Mouse (Mus musculus) forebrain, embryonic 11.5 days (tissue): Measurements from ENCODE around the gene Nell1. TPM values are rescaled to one million over a fixed set of nuclear protein-coding genes. Genes with fewer than 3 reads are reported as not detected.
A peak's percentile ranks its signal among the peaks of the same experiment; 100 is the strongest.
"Not testable (repeated sequence)": the region's sequence is repeated elsewhere in the genome, so short reads cannot be mapped to it uniquely, and the experiment has no call there.

ENCODE experiments used
- ATAC-seq: fragments of 200-750 bp; cut with Nextera tagmentation; replicated peaks from 2 replicates; pipeline ENCODE4 v1.8.0; 2017; ENCODE audit warnings: moderate TSS enrichment; ENCODE audit not compliant: low FRiP score
- DNase-seq: peaks from one replicate; pipeline ENCODE4 v3.0.0-alpha.2; 2017; ENCODE audit warnings: low spot score
- H3K27ac ChIP-seq: fragments of 300-500 bp; sonication (generic); 2 replicates; pipeline ENCODE4 v1.5.1; 2014; ENCODE audit warnings: low read depth, low read length
- H3K27me3 ChIP-seq: fragments of 300-500 bp; sonication (generic); 2 replicates; pipeline ENCODE4 v1.6.1; 2014; ENCODE audit warnings: mild to moderate bottlenecking, low read length, mixed read lengths; ENCODE audit not compliant: control insufficient read depth, insufficient read depth
- H3K36me3 ChIP-seq: fragments of 300-500 bp; sonication (generic); 2 replicates; pipeline ENCODE4 v1.6.1; 2014; ENCODE audit warnings: mild to moderate bottlenecking, low read length, moderate library complexity, mixed read lengths; ENCODE audit not compliant: control insufficient read depth, insufficient read depth
- H3K4me1 ChIP-seq: fragments of 300-500 bp; sonication (generic); replicated peaks from 2 replicates; pipeline ENCODE4 v1.6.1; 2014; ENCODE audit warnings: low read length, mixed read lengths; ENCODE audit not compliant: control insufficient read depth, insufficient read depth
- H3K4me2 ChIP-seq: fragments of 300-500 bp; sonication (generic); 2 replicates; pipeline ENCODE4 v1.6.1; 2014; ENCODE audit warnings: low read depth, mild to moderate bottlenecking, low read length, moderate library complexity, mixed read lengths; ENCODE audit not compliant: severe bottlenecking
- H3K4me3 ChIP-seq: fragments of 300-500 bp; sonication (generic); 2 replicates; pipeline ENCODE4 v1.5.1; 2014; ENCODE audit warnings: low read depth, low read length
- H3K9ac ChIP-seq: fragments of 300-500 bp; sonication (generic); 2 replicates; pipeline ENCODE4 v1.6.1; 2014; ENCODE audit warnings: low read length
- H3K9me3 ChIP-seq: fragments of 300-500 bp; sonication (generic); 2 replicates; pipeline ENCODE4 v1.6.1; 2016; ENCODE audit warnings: low read length, mixed read lengths; ENCODE audit not compliant: control insufficient read depth
- WGBS: fragments of 180-500 bp; shearing (Covaris S2); extraction: QIAGEN DNeasy Blood & Tissue Kit; methylation state at CpG from one replicate; pipeline ENCODE4 v1.1.7; 2014; 5-methylcytosine and 5-hydroxymethylcytosine counted together
- polyA plus RNA-seq: library from polyadenylated mRNA; unstranded; fragments of >200 nt; fragmentation: Nextera tagmentation; extraction: Ambion mirVana; gene quantifications from 2 replicates; pipeline ENCODE4 v1.2.1, GENCODE M21; 2014

Nell1 gene
- 0.92 and 1.1 TPM in 2 replicates for polyA plus RNA-seq

GRCm38 (mm10) chr7:49974841-49975440, at the start of gene Nell1:
TSS of gene Nell1 (plus strand) at chr7:49974864.
- Histone ChIP-seq H3K4me1 (peaks cover 9% of the 10 kb centered on the region), H3K27me3 (peaks cover 56% of the 10 kb centered on the region), H3K4me3 (peak within 1 kb of the TSS; percentile 51), H3K4me2 (peak within 1 kb of the TSS; percentile 94), H3K9ac (peak within 1 kb of the TSS; percentile 37), H3K27ac (no peak within 1 kb of the TSS), H3K36me3 (no peaks in the 10 kb centered on the region), H3K9me3 (no peaks in the 10 kb centered on the region)
- peak; percentile 68 for ATAC-seq
- under 1% methylated on average over 52 of the region's 52 CpGs for WGBS
- DNase-seq, result peak; percentile 78

- Histone ChIP-seq H3K9me3 (no peaks in the 10 kb centered on the region), H3K4me3 (no peak overlapping the region), H3K9ac (no peak overlapping the region), H3K4me1 (no peaks in the 10 kb centered on the region), H3K4me2 (no peak overlapping the region), H3K27ac (no peak overlapping the region), H3K36me3 (no peaks in the 10 kb centered on the region), H3K27me3 (peaks cover 16% of the 10 kb centered on the region)
- DNase-seq (no peak), ATAC-seq (no peak)
- 72% methylated on average over 3 of the region's 3 CpGs for WGBS
Observed at GRCm38 (mm10) chr7:49928571-49928970, 46.1 kb upstream of the Nell1 start.

- peaks cover 5% of the 10 kb centered on the region for H3K27me3 ChIP-seq
- no peak overlapping the region for H3K27ac ChIP-seq
- ATAC-seq, result no peak
- no peaks in the 10 kb centered on the region for H3K4me1 ChIP-seq
- H3K9ac ChIP-seq, result no peak overlapping the region
- DNase-seq, result no peak
- H3K4me3 ChIP-seq, result no peak overlapping the region
- H3K4me2 ChIP-seq, result no peak overlapping the region
- no peaks in the 10 kb centered on the region for H3K36me3 ChIP-seq
- no peaks in the 10 kb centered on the region for H3K9me3 ChIP-seq
- 53% methylated on average over 4 of the region's 4 CpGs for WGBS
Observed at GRCm38 (mm10) chr7:49929999-49930398, 44.7 kb upstream of the Nell1 start.

GRCm38 (mm10) chr7:49933386-49934115, 41.1 kb upstream of the Nell1 start:
- not testable (repeated sequence) for DNase-seq, H3K27ac ChIP-seq, H3K4me3 ChIP-seq, H3K4me2 ChIP-seq, H3K4me1 ChIP-seq, H3K9ac ChIP-seq, H3K9me3 ChIP-seq, H3K36me3 ChIP-seq, H3K27me3 ChIP-seq, ATAC-seq
- 81% methylated on average over 14 of the region's 14 CpGs for WGBS

- ATAC-seq (no peak), DNase-seq (no peak)
- Histone ChIP-seq H3K4me1 (no peaks in the 10 kb centered on the region), H3K27me3 (no peaks in the 10 kb centered on the region), H3K27ac (no peak overlapping the region), H3K4me3 (no peak overlapping the region), H3K4me2 (no peak overlapping the region), H3K36me3 (no peaks in the 10 kb centered on the region), H3K9me3 (no peaks in the 10 kb centered on the region), H3K9ac (no peak overlapping the region)
- 85% methylated on average over 3 of the region's 3 CpGs for WGBS
Observed at GRCm38 (mm10) chr7:49936821-49937220, 37.8 kb upstream of the Nell1 start.

- Histone ChIP-seq H3K4me1 (no peaks in the 10 kb centered on the region), H3K4me2 (no peak overlapping the region), H3K27me3 (no peaks in the 10 kb centered on the region), H3K36me3 (no peaks in the 10 kb centered on the region), H3K27ac (no peak overlapping the region), H3K4me3 (no peak overlapping the region), H3K9me3 (no peaks in the 10 kb centered on the region), H3K9ac (no peak overlapping the region)
- DNase-seq, result no peak
- WGBS, result 37% methylated on average over 3 of the region's 3 CpGs
- ATAC-seq, result 0 out of 2 replicates have a peak, but pooled peaks have one; percentile 36
Observed at GRCm38 (mm10) chr7:49942023-49942422, 32.6 kb upstream of the Nell1 start.

- H3K4me3 ChIP-seq, result no peak overlapping the region
- H3K4me2 ChIP-seq, result no peak overlapping the region
- DNase-seq (no peak), ATAC-seq (no peak)
- H3K36me3 ChIP-seq, result no peaks in the 10 kb centered on the region
- no peaks in the 10 kb centered on the region for H3K9me3 ChIP-seq
- no peak overlapping the region for H3K9ac ChIP-seq
- no peaks in the 10 kb centered on the region for H3K27me3 ChIP-seq
- no peaks in the 10 kb centered on the region for H3K4me1 ChIP-seq
- no peak overlapping the region for H3K27ac ChIP-seq
- 57% methylated on average over 5 of the region's 5 CpGs for WGBS
Observed at GRCm38 (mm10) chr7:49942490-49942889, 32.2 kb upstream of the Nell1 start.

GRCm38 (mm10) chr7:49946691-49947090, 28.0 kb upstream of the Nell1 start:
- WGBS, result 94% methylated on average over 9 of the region's 9 CpGs
- no peak overlapping the region for H3K4me3 ChIP-seq
- no peak overlapping the region for H3K9ac ChIP-seq
- H3K36me3 ChIP-seq, result no peaks in the 10 kb centered on the region
- ATAC-seq (no peak), DNase-seq (no peak)
- no peaks in the 10 kb centered on the region for H3K27me3 ChIP-seq
- no peaks in the 10 kb centered on the region for H3K4me1 ChIP-seq
- H3K4me2 ChIP-seq, result no peak overlapping the region
- no peaks in the 10 kb centered on the region for H3K9me3 ChIP-seq
- H3K27ac ChIP-seq, result no peak overlapping the region
